Mouse (Mus musculus) kidney, embryonic 14.5 days (tissue): ENCODE data around the gene Trim65. TPM values are rescaled to one million over a fixed set of nuclear protein-coding genes. Genes with fewer than 3 reads are reported as not detected.

Experiments
- ATAC-seq: fragments of 200-750 bp; cut with Nextera tagmentation; 2 replicates; pipeline ENCODE4 v1.8.0; 2017; ENCODE audit warnings: moderate number of reproducible peaks, mild to moderate bottlenecking, moderate TSS enrichment, moderate library complexity; ENCODE audit not compliant: low FRiP score, low TSS enrichment
- H3K27ac ChIP-seq: fragments of 300-500 bp; sonication (generic); 2 replicates; pipeline ENCODE4 v1.5.1; 2014; ENCODE audit warnings: low read depth, mild to moderate bottlenecking, low read length, moderate library complexity, mixed read lengths
- H3K27me3 ChIP-seq: fragments of 300-500 bp; sonication (generic); 2 replicates; pipeline ENCODE4 v1.6.1; 2014; ENCODE audit warnings: mild to moderate bottlenecking, low read length; ENCODE audit not compliant: control insufficient read depth, insufficient read depth
- H3K36me3 ChIP-seq: fragments of 300-500 bp; sonication (generic); 2 replicates; pipeline ENCODE4 v1.6.1; 2014; ENCODE audit warnings: low read length, mixed read lengths; ENCODE audit not compliant: control insufficient read depth, insufficient read depth
- H3K4me1 ChIP-seq: fragments of 300-500 bp; sonication (generic); 2 replicates; pipeline ENCODE4 v1.6.1; 2014; ENCODE audit warnings: low read length, mixed read lengths; ENCODE audit not compliant: control insufficient read depth, insufficient read depth
- H3K4me2 ChIP-seq: fragments of 300-500 bp; sonication (generic); replicated peaks from 2 replicates; pipeline ENCODE4 v1.6.1; 2014; ENCODE audit warnings: low read depth, mild to moderate bottlenecking, low read length
- H3K4me3 ChIP-seq: fragments of 300-500 bp; sonication (generic); 2 replicates; pipeline ENCODE4 v1.5.1; 2014; ENCODE audit warnings: mild to moderate bottlenecking, low read length
- H3K9ac ChIP-seq: fragments of 300-500 bp; sonication (generic); 2 replicates; pipeline ENCODE4 v1.6.1; 2014; ENCODE audit warnings: low read depth, mild to moderate bottlenecking, low read length, moderate library complexity
- H3K9me3 ChIP-seq: fragments of 300-500 bp; sonication (generic); 2 replicates; pipeline ENCODE4 v1.6.1; 2016; ENCODE audit warnings: low read length; ENCODE audit not compliant: control insufficient read depth
- WGBS: fragments of 180-500 bp; shearing (Covaris S2); extraction: QIAGEN DNeasy Blood & Tissue Kit; methylation state at CpG from one replicate; pipeline ENCODE4 v1.1.7; 2014; 5-methylcytosine and 5-hydroxymethylcytosine counted together
- polyA plus RNA-seq: library from polyadenylated mRNA; unstranded; fragments of >200 nt; fragmentation: Nextera tagmentation; extraction: Ambion mirVana; gene quantifications from 2 replicates; pipeline ENCODE4 v1.2.1, GENCODE M21; 2014

The Trim65 gene
- polyA plus RNA-seq, 1 experiment from 2014 or later = 4.1 TPM

- no peaks in the 10 kb centered on the region for H3K9me3 ChIP-seq
- ATAC-seq = peak; percentile 20
- no peak overlapping the region for H3K27ac ChIP-seq
- H3K27me3 ChIP-seq = peaks cover 40% of the 10 kb centered on the region
- WGBS = 20% methylated on average over 32 of the region's 32 CpGs
- peak overlapping the region; percentile 12; the same call in 1 of the 2 replicates for H3K4me3 ChIP-seq
- H3K4me1 ChIP-seq = peaks cover 66% of the 10 kb centered on the region
- H3K9ac ChIP-seq = peak overlapping the region; percentile 31; the same call in 1 of the 2 replicates
- peak overlapping the region; percentile 34 for H3K4me2 ChIP-seq
- H3K36me3 ChIP-seq = no peaks in the 10 kb centered on the region
Measured at GRCm38 (mm10) chr11:116106154-116106962, 24.6 kb downstream of the Trim65 start.

- Histone ChIP-seq H3K4me3 (no peak overlapping the region), H3K36me3 (no peaks in the 10 kb centered on the region), H3K4me2 (no peak overlapping the region), H3K9me3 (no peaks in the 10 kb centered on the region), H3K4me1 (peaks cover 60% of the 10 kb centered on the region), H3K27me3 (peaks cover 35% of the 10 kb centered on the region), H3K9ac (no peak overlapping the region), H3K27ac (no peak overlapping the region)
- no peak for ATAC-seq
- 87% methylated on average over 2 of the region's 2 CpGs for WGBS
Measured at GRCm38 (mm10) chr11:116105065-116105464, 25.9 kb downstream of the Trim65 start.

- no peaks in the 10 kb centered on the region for H3K36me3 ChIP-seq
- 29% methylated on average over 14 of the region's 14 CpGs for WGBS
- peak; percentile 41 for ATAC-seq
- no peaks in the 10 kb centered on the region for H3K9me3 ChIP-seq
- H3K4me1 ChIP-seq = peaks cover 54% of the 10 kb centered on the region
- H3K4me3 ChIP-seq = no peak overlapping the region
- peaks cover 25% of the 10 kb centered on the region for H3K27me3 ChIP-seq
- peak overlapping the region; percentile 57 for H3K27ac ChIP-seq
- no peak overlapping the region for H3K9ac ChIP-seq
- no peak overlapping the region for H3K4me2 ChIP-seq
Measured at GRCm38 (mm10) chr11:116104006-116104646, 26.8 kb downstream of the Trim65 start.

DNA sequence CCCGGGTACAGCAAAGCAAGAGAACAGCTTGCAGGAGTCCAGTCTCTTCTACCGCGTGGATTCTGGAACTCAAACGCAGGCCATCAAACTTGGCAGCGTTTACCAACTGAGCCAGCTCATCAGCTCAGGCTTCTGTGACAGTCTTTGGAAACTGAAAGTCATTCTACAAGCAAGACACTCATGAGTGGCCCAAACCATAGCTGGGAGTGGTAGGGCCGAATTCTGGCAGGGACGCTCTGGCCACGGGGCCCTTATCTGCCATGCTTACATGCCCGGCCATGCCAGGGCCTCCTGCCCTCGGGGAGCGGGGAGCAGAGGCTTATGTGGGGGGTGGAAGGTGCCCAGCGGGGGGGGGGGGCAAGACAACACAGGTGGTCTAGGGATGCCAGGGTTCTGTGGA lies 27.4 kb downstream of the Trim65 start:
- Histone ChIP-seq H3K27ac (peak overlapping the region; percentile 57), H3K4me1 (peaks cover 54% of the 10 kb centered on the region), H3K9ac (no peak overlapping the region), H3K36me3 (no peaks in the 10 kb centered on the region), H3K4me2 (no peak overlapping the region), H3K4me3 (no peak overlapping the region), H3K9me3 (no peaks in the 10 kb centered on the region), H3K27me3 (peaks cover 22% of the 10 kb centered on the region)
- no peak for ATAC-seq
- WGBS = 81% methylated on average over 11 of the region's 12 CpGs

GRCm38 (mm10) chr11:116102472-116102871 lies 28.5 kb downstream of the Trim65 start:
- no peak overlapping the region; the same call in 1 of the 2 replicates for H3K9ac ChIP-seq
- ATAC-seq = no peak

GRCm38 (mm10) chr11:116101931-116102381 lies 29.0 kb downstream of the Trim65 start:
- peaks cover 44% of the 10 kb centered on the region for H3K4me1 ChIP-seq
- no peaks in the 10 kb centered on the region for H3K9me3 ChIP-seq
- H3K4me2 ChIP-seq = peak overlapping the region; percentile 17; the same call in 1 of the 2 replicates
- H3K36me3 ChIP-seq = no peaks in the 10 kb centered on the region
- 0 out of 2 replicates have a peak, but pooled peaks cover 6% of the 10 kb centered on the region for H3K27me3 ChIP-seq
- H3K9ac ChIP-seq = no peak overlapping the region; the same call in 1 of the 2 replicates
- H3K27ac ChIP-seq = peak overlapping the region; percentile 83; the same call in 1 of the 2 replicates
- no peak overlapping the region for H3K4me3 ChIP-seq
- 41% methylated on average over 11 of the region's 11 CpGs for WGBS
- ATAC-seq = no peak

More at GRCm38 (mm10) chr11:116102472-116102871, 28.5 kb downstream of the Trim65 start:
- WGBS = 60% methylated on average over 3 of the region's 4 CpGs
- Histone ChIP-seq H3K4me3 (no peak overlapping the region), H3K36me3 (no peaks in the 10 kb centered on the region), H3K4me1 (peaks cover 49% of the 10 kb centered on the region), H3K4me2 (peak overlapping the region; percentile 17; the same call in 1 of the 2 replicates), H3K27me3 (peaks cover 11% of the 10 kb centered on the region), H3K9me3 (no peaks in the 10 kb centered on the region), H3K27ac (peak overlapping the region; percentile 83; the same call in 1 of the 2 replicates)

GRCm38 (mm10) chr11:116100839-116101238 lies 30.1 kb downstream of the Trim65 start:
- no peak overlapping the region for H3K4me2 ChIP-seq
- no peak overlapping the region for H3K9ac ChIP-seq
- H3K27ac ChIP-seq = peak overlapping the region; percentile 83; the same call in 1 of the 2 replicates

GRCm38 (mm10) chr11:116100385-116100784 lies 30.5 kb downstream of the Trim65 start:
- WGBS = 77% methylated on average over 6 of the region's 6 CpGs
- Histone ChIP-seq H3K4me2 (no peak overlapping the region), H3K27me3 (no peaks in the 10 kb centered on the region), H3K9me3 (0 out of 2 replicates have a peak, but pooled peaks cover 2% of the 10 kb centered on the region), H3K4me3 (no peak overlapping the region), H3K27ac (no peak overlapping the region; the same call in 1 of the 2 replicates), H3K36me3 (no peaks in the 10 kb centered on the region), H3K9ac (no peak overlapping the region), H3K4me1 (peaks cover 28% of the 10 kb centered on the region)
- no peak for ATAC-seq

More at GRCm38 (mm10) chr11:116100839-116101238, 30.1 kb downstream of the Trim65 start:
- WGBS = 71% methylated on average over 7 of the region's 7 CpGs
- no peak overlapping the region for H3K4me3 ChIP-seq
- no peaks in the 10 kb centered on the region for H3K27me3 ChIP-seq
- peaks cover 33% of the 10 kb centered on the region for H3K4me1 ChIP-seq
- H3K9me3 ChIP-seq = 0 out of 2 replicates have a peak, but pooled peaks cover 2% of the 10 kb centered on the region
- H3K36me3 ChIP-seq = no peaks in the 10 kb centered on the region
- ATAC-seq = no peak
